Mouse (Mus musculus): Measurements from ENCODE around the gene Sulf2. TPM values are rescaled to one million over a fixed set of nuclear protein-coding genes. Genes with fewer than 3 reads are reported as not detected.

Gene Sulf2
- polyA plus RNA-seq, 1 experiment from 2014 or later, result 125 TPM

DNA sequence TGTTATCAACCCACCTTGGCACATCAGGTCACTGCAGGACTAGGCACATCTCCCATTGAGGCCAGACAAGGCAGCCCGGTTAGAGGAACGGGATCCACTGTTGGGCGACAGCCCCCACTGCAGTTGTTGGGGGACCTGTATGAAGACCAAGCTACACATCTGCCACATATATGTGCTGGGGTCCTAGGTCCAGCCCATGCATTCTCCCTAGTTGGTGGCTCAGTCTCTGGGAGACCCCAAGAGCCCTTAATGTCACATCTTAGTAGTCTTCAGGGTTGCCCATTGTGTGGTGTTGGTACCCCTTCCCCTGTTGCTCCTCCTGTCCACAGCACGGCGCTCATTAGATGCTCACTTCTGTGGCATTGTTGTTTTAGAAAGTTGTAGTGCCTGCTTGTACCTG is 122.8 kb downstream of the Sulf2 start:
- no peaks in the 10 kb centered on the region for H3K27me3 ChIP-seq (ENCODE audit: control insufficient read depth, insufficient read depth, low read length)
- ATAC-seq (ENCODE audit: low FRiP score) (no peak), DNase-seq (ENCODE audit: low spot score) (no peak)
- 92% methylated on average over 5 of the region's 5 CpGs for WGBS
- no peak overlapping the region for H3K27ac ChIP-seq
- peaks cover 26% of the 10 kb centered on the region for H3K4me1 ChIP-seq (replicated peaks; ENCODE audit: control insufficient read depth, insufficient read depth, low read length)
- H3K9ac ChIP-seq, result no peak overlapping the region
- H3K9me3 ChIP-seq (ENCODE audit: control insufficient read depth, low read length), result no peaks in the 10 kb centered on the region
- H3K4me3 ChIP-seq (replicated peaks; ENCODE audit: low read length), result no peak overlapping the region
- no peak overlapping the region for H3K4me2 ChIP-seq (replicated peaks)
- peaks cover 11% of the 10 kb centered on the region; the same call in 1 of the 2 replicates for H3K36me3 ChIP-seq (replicated peaks; ENCODE audit: control insufficient read depth, insufficient read depth)

DNA sequence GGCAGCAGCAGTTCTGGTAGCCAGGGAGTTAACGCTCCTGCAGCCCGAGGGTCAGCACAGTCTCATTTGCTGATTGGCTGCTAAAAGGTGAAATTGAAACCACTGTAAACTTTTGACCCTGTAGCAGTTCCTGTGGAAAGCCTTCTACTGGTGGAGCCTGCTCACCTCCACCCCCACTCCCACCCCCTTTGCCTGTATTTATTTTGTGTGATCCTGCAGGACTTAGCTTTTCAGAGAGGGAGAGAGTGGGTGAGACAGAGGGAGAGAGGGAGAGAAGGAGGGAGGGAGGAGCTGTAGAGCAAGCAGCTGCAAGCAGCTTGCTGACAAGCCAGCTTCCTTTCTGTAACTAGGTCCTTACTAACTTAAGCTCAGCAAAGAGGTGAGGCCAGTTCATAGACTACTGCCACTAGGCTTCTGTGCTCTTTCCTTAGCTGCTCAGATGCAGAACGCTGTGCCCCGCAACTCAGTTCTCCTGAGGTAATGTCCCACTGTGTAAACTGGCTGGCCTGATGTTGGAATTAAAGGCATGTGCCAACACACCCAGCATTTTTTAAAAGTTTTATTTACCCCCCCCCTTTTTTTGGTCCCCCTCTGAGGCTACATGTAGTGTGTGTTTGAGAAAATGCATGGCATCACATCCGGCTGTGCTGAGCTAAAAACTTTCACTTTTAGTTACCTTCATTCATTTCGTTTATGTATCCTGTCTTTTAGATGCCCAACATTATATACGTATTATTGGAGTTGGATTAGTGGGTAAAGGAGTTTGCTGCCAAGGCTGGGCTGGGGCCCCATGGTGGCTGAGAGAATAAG is 124.1 kb downstream of the Sulf2 start:
- Histone ChIP-seq H3K9ac (peak overlapping the region; percentile 36; the same call in 1 of the 2 replicates), H3K4me3 (replicated peaks; ENCODE audit: low read length) (no peak overlapping the region), H3K27ac (peak overlapping the region; percentile 60), H3K4me1 (replicated peaks; ENCODE audit: control insufficient read depth, insufficient read depth, low read length) (peaks cover 26% of the 10 kb centered on the region), H3K36me3 (replicated peaks; ENCODE audit: control insufficient read depth, insufficient read depth) (peaks cover 5% of the 10 kb centered on the region; the same call in 1 of the 2 replicates), H3K9me3 (ENCODE audit: control insufficient read depth, low read length) (no peaks in the 10 kb centered on the region), H3K27me3 (ENCODE audit: control insufficient read depth, insufficient read depth, low read length) (no peaks in the 10 kb centered on the region), H3K4me2 (replicated peaks) (peak overlapping the region; percentile 37)
- DNase-seq (ENCODE audit: low spot score), result peak; percentile 57
- peak; percentile 57; the same call in 1 of the 2 replicates for ATAC-seq (ENCODE audit: low FRiP score)
- 37% methylated on average over 7 of the region's 7 CpGs for WGBS

DNA sequence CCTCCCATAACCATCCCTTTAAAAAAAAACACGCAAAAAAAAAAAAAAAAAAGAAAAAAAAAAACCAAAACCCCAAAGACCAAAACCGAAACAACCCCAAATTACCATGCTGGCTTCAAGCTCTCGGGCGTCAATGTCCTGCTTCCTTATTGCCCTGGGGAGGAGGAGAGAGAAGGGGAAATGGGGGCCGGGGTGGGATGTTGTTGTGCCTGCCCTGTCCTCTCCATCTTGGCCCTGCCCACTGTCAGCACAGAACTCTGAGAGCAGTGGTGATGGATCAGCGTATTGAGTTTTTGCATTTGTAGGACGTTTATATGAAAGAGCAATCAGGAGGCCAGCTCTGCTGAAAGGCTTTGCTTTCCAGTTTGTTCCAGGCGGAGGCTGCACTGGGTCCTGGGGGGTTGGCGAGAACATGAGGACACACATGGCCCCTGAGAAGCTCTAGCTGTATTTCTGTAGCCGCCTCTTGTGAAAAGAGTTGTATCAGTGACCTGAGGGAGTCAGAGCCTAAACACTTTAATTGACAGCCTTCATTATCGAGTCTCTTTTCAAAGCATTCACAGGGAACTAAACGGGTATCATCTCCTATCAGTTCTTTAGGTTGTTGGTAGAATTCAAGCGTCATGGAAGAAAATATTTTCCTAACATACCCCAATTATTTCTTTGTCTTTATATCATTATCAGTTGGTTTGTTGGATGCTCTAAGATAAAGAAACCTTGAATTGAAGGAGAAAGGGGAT is 125.0 kb downstream of the Sulf2 start:
- Histone ChIP-seq H3K27ac (peak overlapping the region; percentile 60), H3K4me2 (replicated peaks) (peak overlapping the region; percentile 37), H3K36me3 (replicated peaks; ENCODE audit: control insufficient read depth, insufficient read depth) (peaks cover 5% of the 10 kb centered on the region; the same call in 1 of the 2 replicates), H3K9ac (0 out of 2 replicates have a peak overlapping the region, but pooled peaks have one; percentile 36), H3K9me3 (ENCODE audit: control insufficient read depth, low read length) (no peaks in the 10 kb centered on the region), H3K4me1 (replicated peaks; ENCODE audit: control insufficient read depth, insufficient read depth, low read length) (peaks cover 26% of the 10 kb centered on the region), H3K4me3 (replicated peaks; ENCODE audit: low read length) (no peak overlapping the region), H3K27me3 (ENCODE audit: control insufficient read depth, insufficient read depth, low read length) (no peaks in the 10 kb centered on the region)
- ATAC-seq (ENCODE audit: low FRiP score) (no peak), DNase-seq (ENCODE audit: low spot score) (no peak)
- WGBS, result 5% methylated on average over 13 of the region's 13 CpGs

DNA sequence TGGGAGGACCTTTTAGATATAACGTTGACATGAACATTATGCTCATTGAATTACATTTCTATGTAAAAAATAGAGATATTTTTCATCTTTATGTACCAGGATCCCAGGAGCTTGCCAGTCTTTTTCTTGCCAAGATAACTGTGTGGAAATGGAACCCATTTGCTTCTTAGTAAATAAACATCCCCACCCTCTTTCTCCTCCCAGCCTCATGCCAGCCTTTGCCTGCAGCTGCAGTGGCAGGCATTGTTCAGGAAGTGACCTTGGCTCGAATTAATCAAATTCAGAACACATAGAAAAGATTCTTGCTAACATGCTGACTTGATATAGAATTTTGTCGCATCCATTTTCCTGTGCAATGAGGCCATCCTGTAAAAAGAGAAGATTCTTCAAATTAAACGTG is 126.2 kb downstream of the Sulf2 start:
- ATAC-seq (ENCODE audit: low FRiP score) (no peak), DNase-seq (ENCODE audit: low spot score) (no peak)
- Histone ChIP-seq H3K36me3 (replicated peaks; ENCODE audit: control insufficient read depth, insufficient read depth) (no peaks in the 10 kb centered on the region), H3K4me2 (replicated peaks) (no peak overlapping the region), H3K27ac (peak overlapping the region; percentile 73), H3K9me3 (ENCODE audit: control insufficient read depth, low read length) (no peaks in the 10 kb centered on the region), H3K4me3 (replicated peaks; ENCODE audit: low read length) (no peak overlapping the region), H3K4me1 (replicated peaks; ENCODE audit: control insufficient read depth, insufficient read depth, low read length) (peaks cover 26% of the 10 kb centered on the region), H3K27me3 (ENCODE audit: control insufficient read depth, insufficient read depth, low read length) (no peaks in the 10 kb centered on the region), H3K9ac (peak overlapping the region; percentile 31; the same call in 1 of the 2 replicates)
- 43% methylated on average over 4 of the region's 4 CpGs for WGBS

DNA sequence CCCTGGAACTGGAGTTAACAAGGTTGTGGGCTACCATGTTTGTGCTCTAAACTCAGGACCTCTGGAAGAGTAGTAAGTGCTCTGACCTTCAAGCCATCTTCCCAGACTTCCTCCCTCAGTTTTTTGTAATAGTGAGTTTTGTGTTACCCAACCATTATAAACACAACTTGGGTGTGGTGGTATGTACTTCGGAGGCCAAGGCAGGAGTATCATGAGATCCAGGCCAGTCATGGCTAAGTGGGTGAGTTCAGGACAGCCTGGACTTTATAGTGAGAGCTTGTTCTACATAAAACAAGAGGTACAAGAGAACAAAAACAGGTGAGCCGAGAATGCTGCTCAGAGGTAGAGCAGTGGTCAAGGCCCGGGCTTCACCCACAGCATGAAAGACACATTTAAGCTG is 127.6 kb downstream of the Sulf2 start:
- Histone ChIP-seq H3K4me1 (replicated peaks; ENCODE audit: control insufficient read depth, insufficient read depth, low read length) (peaks cover 30% of the 10 kb centered on the region), H3K9me3 (ENCODE audit: control insufficient read depth, low read length) (no peaks in the 10 kb centered on the region), H3K9ac (no peak overlapping the region), H3K4me3 (replicated peaks; ENCODE audit: low read length) (no peak overlapping the region), H3K4me2 (replicated peaks) (no peak overlapping the region), H3K36me3 (replicated peaks; ENCODE audit: control insufficient read depth, insufficient read depth) (no peaks in the 10 kb centered on the region), H3K27me3 (ENCODE audit: control insufficient read depth, insufficient read depth, low read length) (no peaks in the 10 kb centered on the region), H3K27ac (no peak overlapping the region)
- ATAC-seq (ENCODE audit: low FRiP score), result no peak
- DNase-seq (ENCODE audit: low spot score), result no peak
- 89% methylated on average over 3 of the region's 3 CpGs for WGBS

DNA sequence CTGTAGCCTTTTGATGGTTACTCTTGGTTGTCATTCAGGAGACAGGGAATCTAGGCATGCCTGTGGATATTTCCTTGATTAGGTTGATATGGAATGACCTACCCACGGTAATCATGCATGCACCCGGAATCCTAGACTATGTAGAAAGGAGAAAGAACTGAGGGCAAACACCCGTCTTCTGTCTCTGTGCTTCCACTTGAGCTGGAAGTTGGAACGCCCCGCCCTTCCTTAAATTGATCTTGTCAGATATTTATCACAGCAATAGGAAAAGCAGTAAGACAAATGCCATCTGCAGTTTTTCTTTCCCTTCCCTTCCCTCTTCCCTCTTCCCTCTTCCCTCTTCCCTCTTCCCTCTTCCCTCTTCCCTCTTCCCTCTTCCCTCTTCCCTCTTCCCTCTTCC is 129.5 kb downstream of the Sulf2 start:
- no peak overlapping the region for H3K27ac ChIP-seq
- no peak overlapping the region for H3K4me2 ChIP-seq (replicated peaks)
- WGBS, result 89% methylated on average over 5 of the region's 5 CpGs
- H3K9ac ChIP-seq, result no peak overlapping the region
- ATAC-seq (ENCODE audit: low FRiP score) (no peak), DNase-seq (ENCODE audit: low spot score) (no peak)
- H3K4me3 ChIP-seq (replicated peaks; ENCODE audit: low read length), result no peak overlapping the region
- H3K27me3 ChIP-seq (ENCODE audit: control insufficient read depth, insufficient read depth, low read length), result no peaks in the 10 kb centered on the region
- peaks cover 42% of the 10 kb centered on the region for H3K4me1 ChIP-seq (replicated peaks; ENCODE audit: control insufficient read depth, insufficient read depth, low read length)
- H3K9me3 ChIP-seq (ENCODE audit: control insufficient read depth, low read length), result no peaks in the 10 kb centered on the region
- H3K36me3 ChIP-seq (replicated peaks; ENCODE audit: control insufficient read depth, insufficient read depth), result no peaks in the 10 kb centered on the region

DNA sequence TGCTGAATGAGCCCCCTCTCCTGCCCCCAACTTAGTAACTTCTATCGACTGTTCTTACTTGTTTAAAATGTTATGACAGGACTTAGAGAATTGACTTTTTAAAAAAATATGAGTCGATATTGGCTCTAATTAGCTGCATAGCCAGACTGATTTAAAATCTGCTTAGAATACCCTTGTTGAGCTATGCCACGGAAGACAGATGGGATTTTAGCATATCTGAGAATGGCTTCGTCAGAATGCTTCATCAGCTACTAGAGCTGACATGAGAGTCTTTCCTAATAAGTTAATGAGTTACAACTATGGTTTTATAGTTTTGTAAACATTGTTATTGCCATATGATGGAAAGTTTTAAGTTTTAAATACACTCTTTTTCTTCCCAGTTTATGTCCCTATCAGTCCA is 130.8 kb downstream of the Sulf2 start:
- DNase-seq (ENCODE audit: low spot score) (no peak), ATAC-seq (ENCODE audit: low FRiP score) (no peak)
- H3K9me3 ChIP-seq (ENCODE audit: control insufficient read depth, low read length), result no peaks in the 10 kb centered on the region
- WGBS, result 72% methylated on average over 4 of the region's 4 CpGs
- no peak overlapping the region for H3K27ac ChIP-seq
- no peak overlapping the region for H3K4me2 ChIP-seq (replicated peaks)
- no peak overlapping the region for H3K9ac ChIP-seq
- H3K36me3 ChIP-seq (replicated peaks; ENCODE audit: control insufficient read depth, insufficient read depth), result no peaks in the 10 kb centered on the region
- no peak overlapping the region for H3K4me3 ChIP-seq (replicated peaks; ENCODE audit: low read length)
- H3K4me1 ChIP-seq (replicated peaks; ENCODE audit: control insufficient read depth, insufficient read depth, low read length), result peaks cover 36% of the 10 kb centered on the region
- H3K27me3 ChIP-seq (ENCODE audit: control insufficient read depth, insufficient read depth, low read length), result no peaks in the 10 kb centered on the region

DNA sequence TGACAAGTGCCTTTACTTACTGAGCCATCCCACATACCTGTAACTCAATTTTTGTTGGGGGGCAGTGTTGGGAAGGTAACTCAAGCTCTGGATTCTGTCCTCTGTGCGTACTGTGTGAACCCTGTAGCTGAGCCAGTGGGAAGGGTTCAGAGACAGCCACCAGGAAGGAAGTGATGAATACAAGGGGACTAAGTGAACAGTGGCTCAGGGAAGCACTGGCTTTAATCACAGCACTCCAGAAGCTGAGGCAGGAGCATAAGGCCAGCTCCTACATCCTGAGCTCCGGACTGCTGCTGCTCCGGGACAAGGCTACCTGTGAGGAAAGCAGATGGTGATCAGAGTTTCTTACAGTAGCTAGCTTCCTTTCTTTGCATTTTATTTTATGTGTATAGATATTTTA is 131.4 kb downstream of the Sulf2 start:
- H3K36me3 ChIP-seq (replicated peaks; ENCODE audit: control insufficient read depth, insufficient read depth), result no peaks in the 10 kb centered on the region
- 93% methylated on average over 3 of the region's 3 CpGs for WGBS
- DNase-seq (ENCODE audit: low spot score), result no peak
- H3K27me3 ChIP-seq (ENCODE audit: control insufficient read depth, insufficient read depth, low read length), result no peaks in the 10 kb centered on the region
- no peak overlapping the region for H3K9ac ChIP-seq
- H3K4me3 ChIP-seq (replicated peaks; ENCODE audit: low read length), result no peak overlapping the region
- no peak overlapping the region for H3K4me2 ChIP-seq (replicated peaks)
- H3K9me3 ChIP-seq (ENCODE audit: control insufficient read depth, low read length), result no peaks in the 10 kb centered on the region
- H3K4me1 ChIP-seq (replicated peaks; ENCODE audit: control insufficient read depth, insufficient read depth, low read length), result peaks cover 32% of the 10 kb centered on the region
- no peak for ATAC-seq (ENCODE audit: low FRiP score)
- H3K27ac ChIP-seq, result no peak overlapping the region
